Mouse (Mus musculus) CH12.LX (cell line): ENCODE data around the gene Tmem50a. TPM values are rescaled to one million over a fixed set of nuclear protein-coding genes. Genes with fewer than 3 reads are reported as not detected.

Experiments
- DNase-seq: peaks from one replicate; pipeline ENCODE4 v3.0.0-alpha.2; 2013; ENCODE audit errors: extremely low read depth
- H3K27ac ChIP-seq: 2 replicates; pipeline ENCODE4 v1.5.1; 2012; ENCODE audit warnings: low read depth, mild to moderate bottlenecking, control low read depth, moderate library complexity; ENCODE audit not compliant: insufficient read depth
- H3K27me3 ChIP-seq: replicated peaks from 2 replicates; pipeline ENCODE3; 2012; ENCODE audit warnings: inconsistent platforms
- H3K36me3 ChIP-seq, 2 experiments: replicated peaks in 1 of 2; 2 replicates each; pipeline versions ENCODE3 to v1.6.1; 2012; ENCODE audit warnings: inconsistent platforms in 1 of 2, low read length in 1 of 2, mild to moderate bottlenecking in 1 of 2, mixed read lengths in 1 of 2, moderate library complexity in 1 of 2; ENCODE audit not compliant: control insufficient read depth in 1 of 2, insufficient read depth in 1 of 2
- H3K4me1 ChIP-seq, 2 experiments: 2 replicates each; pipeline ENCODE4 v1.6.1; 2012; ENCODE audit warnings: inconsistent platforms in 1 of 2, moderate library complexity in 1 of 2; ENCODE audit not compliant: insufficient read depth in 2 of 2, control insufficient read depth in 1 of 2
- H3K4me2 ChIP-seq: 2 replicates; pipeline ENCODE4 v1.6.1; 2012; ENCODE audit warnings: low read depth, mild to moderate bottlenecking, control low read depth; ENCODE audit not compliant: poor library complexity, insufficient read depth, severe bottlenecking
- H3K4me3 ChIP-seq, 3 experiments: fragments of 150-350 bp in 1 of 3; sonication (generic) in 1 of 3; replicated peaks in 1 of 3; 2 replicates each; pipeline versions ENCODE3 to v1.5.1; 2011 to 2012; ENCODE audit warnings: low read depth in 2 of 3, low read length in 2 of 3, mild to moderate bottlenecking in 2 of 3, moderate library complexity in 2 of 3, control low read depth in 1 of 3, improper control_type of control experiment in 1 of 3, inconsistent platforms in 1 of 3, mixed read lengths in 1 of 3; ENCODE audit not compliant: poor library complexity in 1 of 3
- H3K79me2 ChIP-seq: replicated peaks from 2 replicates; pipeline ENCODE4 v1.6.1; 2012; ENCODE audit warnings: mild to moderate bottlenecking, moderate library complexity; ENCODE audit not compliant: control insufficient read depth, poor library complexity, insufficient read depth, severe bottlenecking; ENCODE audit errors: extremely low read depth
- H3K9ac ChIP-seq: 2 replicates; pipeline ENCODE4 v1.6.1; 2012; ENCODE audit warnings: low read depth, mild to moderate bottlenecking, control low read depth, moderate library complexity; ENCODE audit not compliant: insufficient read depth
- H3K9me3 ChIP-seq: replicated peaks from 2 replicates; pipeline ENCODE3; 2012; ENCODE audit warnings: low read length, inconsistent platforms, mixed read lengths
- BHLHE40 ChIP-seq: IDR thresholded peaks from 2 replicates; pipeline ENCODE4 v1.6.1; 2011; ENCODE audit warnings: mild to moderate bottlenecking, low read depth, low read length, improper control_type of control experiment
- CTCF ChIP-seq, 2 experiments: IDR thresholded peaks in 1 of 2; conservative IDR thresholded peaks in 1 of 2; 2 replicates each; pipeline ENCODE4 v1.5.1; 2011 to 2012; ENCODE audit warnings: low read depth in 2 of 2, low read length in 2 of 2, improper control_type of control experiment in 1 of 2, inconsistent platforms in 1 of 2, mild to moderate bottlenecking in 1 of 2, moderate library complexity in 1 of 2
- E2F4 ChIP-seq: IDR thresholded peaks from 2 replicates; pipeline ENCODE4 v1.6.1; 2011; ENCODE audit warnings: low read depth, low read length, improper control_type of control experiment; ENCODE audit not compliant: insufficient replicate concordance
- EP300 ChIP-seq: IDR thresholded peaks from 2 replicates; pipeline ENCODE4 v1.6.1; 2011; ENCODE audit warnings: low read length, improper control_type of control experiment
- ETS1 ChIP-seq: conservative IDR thresholded peaks from 2 replicates; pipeline ENCODE4 v1.6.1; 2012; ENCODE audit warnings: low read depth, mild to moderate bottlenecking, inconsistent platforms, low read length, improper control_type of control experiment, moderate library complexity
- IRF4 ChIP-seq: IDR thresholded peaks from 2 replicates; pipeline ENCODE4 v1.6.1; 2014; ENCODE audit warnings: low read depth, mild to moderate bottlenecking, inconsistent platforms, low read length, improper control_type of control experiment
- KAT2A ChIP-seq: IDR thresholded peaks from 2 replicates; pipeline ENCODE4 v1.6.1; 2012; ENCODE audit warnings: low read length, improper control_type of control experiment, inconsistent platforms; ENCODE audit not compliant: insufficient replicate concordance
- MAX ChIP-seq: IDR thresholded peaks from 2 replicates; pipeline ENCODE4 v1.6.1; 2011; ENCODE audit warnings: low read length, improper control_type of control experiment
- MAZ ChIP-seq: IDR thresholded peaks from 2 replicates; pipeline ENCODE4 v1.6.1; 2012; ENCODE audit warnings: low read depth, mild to moderate bottlenecking, inconsistent platforms, low read length, improper control_type of control experiment, moderate library complexity
- MEF2A ChIP-seq: IDR thresholded peaks from 2 replicates; pipeline ENCODE4 v1.6.1; 2014; ENCODE audit warnings: low read depth, mild to moderate bottlenecking, inconsistent platforms, low read length, improper control_type of control experiment, borderline replicate concordance
- MXI1 ChIP-seq: IDR thresholded peaks from 2 replicates; pipeline ENCODE4 v1.6.1; 2011; ENCODE audit warnings: mild to moderate bottlenecking, low read depth, low read length, improper control_type of control experiment
- MYC ChIP-seq: IDR thresholded peaks from 2 replicates; pipeline ENCODE4 v1.6.1; 2011; ENCODE audit warnings: low read depth, mild to moderate bottlenecking, improper control_type of control experiment, low read length
- NELFE ChIP-seq: IDR thresholded peaks from 2 replicates; pipeline ENCODE4 v1.6.1; 2011; ENCODE audit warnings: low read depth, low read length, improper control_type of control experiment
- NRF1 ChIP-seq: IDR thresholded peaks from 2 replicates; pipeline ENCODE4 v1.6.1; 2014; ENCODE audit warnings: low read depth, mild to moderate bottlenecking, inconsistent platforms, low read length, improper control_type of control experiment, moderate library complexity
- PAX5 ChIP-seq: IDR thresholded peaks from 2 replicates; pipeline ENCODE4 v1.6.1; 2012; ENCODE audit warnings: low read length, inconsistent platforms, mixed read lengths
- POLR2AphosphoS2 ChIP-seq: IDR thresholded peaks from 2 replicates; pipeline ENCODE4 v1.6.1; 2011; ENCODE audit warnings: low read depth, low read length, improper control_type of control experiment
- RCOR1 ChIP-seq: conservative IDR thresholded peaks from 2 replicates; pipeline ENCODE4 v1.6.1; 2012; ENCODE audit warnings: low read depth, mild to moderate bottlenecking, inconsistent platforms, low read length, improper control_type of control experiment
- SIN3A ChIP-seq: IDR thresholded peaks from 2 replicates; pipeline ENCODE4 v1.6.1; 2012; ENCODE audit warnings: low read length, improper control_type of control experiment, inconsistent platforms
- SMC3 ChIP-seq: IDR thresholded peaks from 2 replicates; pipeline ENCODE4 v1.6.1; 2011; ENCODE audit warnings: low read depth, low read length, improper control_type of control experiment
- TCF12 ChIP-seq: IDR thresholded peaks from 2 replicates; pipeline ENCODE4 v1.6.1; 2014; ENCODE audit warnings: low read depth, mild to moderate bottlenecking, inconsistent platforms, low read length, improper control_type of control experiment
- UBTF ChIP-seq: IDR thresholded peaks from 2 replicates; pipeline ENCODE4 v1.6.1; 2012; ENCODE audit warnings: low read depth, mild to moderate bottlenecking, inconsistent platforms, low read length, improper control_type of control experiment, moderate library complexity
- USF1 ChIP-seq: IDR thresholded peaks from 2 replicates; pipeline ENCODE4 v1.6.1; 2014; ENCODE audit warnings: low read depth, mild to moderate bottlenecking, inconsistent platforms, low read length, improper control_type of control experiment
- USF2 ChIP-seq: conservative IDR thresholded peaks from 2 replicates; pipeline ENCODE4 v1.6.1; 2011; ENCODE audit warnings: low read depth, low read length, improper control_type of control experiment
- ZC3H11A ChIP-seq: IDR thresholded peaks from 2 replicates; pipeline ENCODE4 v1.6.1; 2012; ENCODE audit warnings: low read depth, mild to moderate bottlenecking, inconsistent platforms, low read length, improper control_type of control experiment
- ZKSCAN1 ChIP-seq: IDR thresholded peaks from 2 replicates; pipeline ENCODE4 v1.6.1; 2012; ENCODE audit warnings: low read depth, inconsistent platforms, low read length, improper control_type of control experiment, borderline replicate concordance
- ZMIZ1 ChIP-seq: IDR thresholded peaks from 2 replicates; pipeline ENCODE4 v1.6.1; 2012; ENCODE audit warnings: low read depth, mild to moderate bottlenecking, inconsistent platforms, low read length, improper control_type of control experiment
- dilution Hi-C: fragments of 300-500 bp; cut with MboI; formaldehyde crosslinking; loops from 2 replicates; pipeline ENCODE4 v1.14.3; 2020; ENCODE audit warnings: low sequenced_read_pairs; ENCODE audit not compliant: extremely low pct_unique_long_range_greater_than_20kb, extremely low pct_ligation_motif_present
- in situ Hi-C: fragments of 300-500 bp; cut with MboI; formaldehyde crosslinking; loops from 3 replicates; pipeline ENCODE4 v1.14.3; 2019; ENCODE audit warnings: low sequenced_read_pairs, low pct_ligation_motif_present, low pct_unique_long_range_greater_than_20kb, mixed read lengths
- polyA plus RNA-seq: library from polyadenylated mRNA; unstranded; fragments of >175 nt; gene quantifications from 2 replicates; pipeline ENCODE4 v1.2.1, GENCODE M21; 2012; ENCODE audit warnings: low read depth; ENCODE audit not compliant: insufficient read length
- total RNA-seq, 2 experiments: library from RNA; depleted of rRNA; stranded (reverse); fragments of 300-350 nt in 1 of 2; fragments of >200 nt in 1 of 2; gene quantifications; 2 replicates each; pipeline ENCODE4 v1.2.3; 2012 to 2014

Gene Tmem50a
- total and polyA plus RNA-seq, 3 experiments: 95.8 to 133 (median 131) TPM

DNA sequence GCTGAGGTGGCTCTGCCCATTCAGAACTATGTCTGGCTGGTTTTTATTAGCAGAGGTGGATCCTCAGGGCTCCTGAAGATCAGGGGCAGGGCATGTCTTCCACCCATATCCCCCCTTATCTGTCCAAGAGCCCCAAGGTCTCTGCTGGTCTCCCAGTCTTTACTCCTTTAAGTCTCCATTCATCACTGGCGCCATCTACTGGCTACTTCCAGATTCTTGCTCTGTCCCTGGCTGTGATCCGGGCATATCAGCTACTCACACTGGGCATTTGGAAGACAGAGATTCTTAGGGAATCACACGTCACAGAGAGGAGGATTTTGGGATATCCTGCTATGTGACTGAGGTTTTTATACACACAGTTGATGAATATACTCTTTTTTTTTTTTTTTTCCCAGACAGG lies 41.5 kb upstream of the Tmem50a start:
- Histone ChIP-seq H3K27me3 (peaks cover 44% of the 10 kb centered on the region), H3K9me3 (no peaks in the 10 kb centered on the region), H3K36me3 (no peaks in the 10 kb centered on the region), H3K4me3 (no peak overlapping the region), H3K4me2 (no peak overlapping the region), H3K27ac (no peak overlapping the region), H3K9ac (no peak overlapping the region), H3K4me1 (peaks cover 0 to 7% of the 10 kb centered on the region in 2 experiments; a peak in 3 of 4 replicates), H3K79me2 (no peaks in the 10 kb centered on the region)
- in situ Hi-C loops: no loop called here
- peak; percentile 37 for DNase-seq
- dilution Hi-C loops: no loop called here
- TF ChIP-seq CTCF (conservative IDR thresholded peaks at IDR 0.05 in 1 of 2, IDR thresholded peaks at IDR 0.05 in 1 of 2; ENCODE audit: low read depth in 2 of 2, low read length in 2 of 2) (peak; percentile 14 to 52; a peak in 2 of 4 replicates), ZMIZ1 (no peak), SMC3 (peak; percentile 34; the same call in 1 of the 2 replicates)

GRCm38 (mm10) chr4:134955845-134956244 lies 41.0 kb upstream of the Tmem50a start:
- Histone ChIP-seq H3K27me3 (peaks cover 41% of the 10 kb centered on the region), H3K4me1 (peaks cover 0 to 7% of the 10 kb centered on the region in 2 experiments; a peak in 3 of 4 replicates), H3K9me3 (no peaks in the 10 kb centered on the region), H3K9ac (no peak overlapping the region)
- peak; percentile 52 for DNase-seq
- no peak for TF ChIP-seq NELFE
- TF ChIP-seq SMC3: no peak
- TF ChIP-seq MYC: no peak
- no peak for TF ChIP-seq UBTF
- TF ChIP-seq MXI1: no peak
- TF ChIP-seq ZC3H11A: no peak
- no peak for TF ChIP-seq ZKSCAN1
- TF ChIP-seq E2F4: no peak
- no peak for TF ChIP-seq EP300
- TF ChIP-seq NRF1: no peak
- TF ChIP-seq, all 38 proteins: peak for 0
- Histone ChIP-seq H3K79me2 (no peaks in the 10 kb centered on the region), H3K36me3 (no peaks in the 10 kb centered on the region), H3K4me2 (no peak overlapping the region), H3K27ac (no peak overlapping the region), H3K4me3 (no peak overlapping the region)
- in situ Hi-C loops: no loop called here
- dilution Hi-C loops: no loop called here

DNA sequence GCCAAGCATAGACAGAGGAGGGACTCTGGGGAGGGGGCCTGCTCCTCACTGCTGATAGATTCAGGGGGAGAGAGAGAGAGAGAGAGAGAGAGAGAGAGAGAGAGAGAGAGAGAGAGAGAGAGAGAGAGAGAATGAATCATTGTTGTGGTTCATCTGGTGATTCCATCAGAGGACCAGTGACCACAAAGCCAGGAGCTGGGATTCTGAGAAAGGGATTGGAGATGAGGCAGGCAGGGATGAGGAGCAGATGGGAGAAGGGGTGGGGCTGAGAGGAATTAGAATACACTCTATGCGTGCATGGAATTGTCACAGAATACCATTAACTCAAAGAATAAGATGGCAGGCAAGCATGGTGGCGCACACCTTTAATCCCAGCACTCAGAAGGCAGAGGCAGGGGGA lies 40.4 kb upstream of the Tmem50a start:
- no peak overlapping the region for H3K4me2 ChIP-seq
- TF ChIP-seq POLR2AphosphoS2: no peak
- no peak for TF ChIP-seq RCOR1
- no peak for TF ChIP-seq MYC
- TF ChIP-seq MAX: no peak
- TF ChIP-seq TCF12: no peak
- TF ChIP-seq MAZ: no peak
- TF ChIP-seq ZMIZ1: no peak
- TF ChIP-seq ETS1: no peak
- no peak for TF ChIP-seq PAX5
- no peak for TF ChIP-seq SIN3A
- no peak for TF ChIP-seq USF1
- TF ChIP-seq KAT2A: no peak
- TF ChIP-seq NELFE: no peak
- TF ChIP-seq USF2: no peak
- no peak for TF ChIP-seq ZKSCAN1
- no peak for TF ChIP-seq MXI1
- no peak for TF ChIP-seq MEF2A
- TF ChIP-seq BHLHE40: no peak
- no peak for TF ChIP-seq IRF4
- H3K9me3 ChIP-seq: no peaks in the 10 kb centered on the region
- dilution Hi-C loops (no loop called here), in situ Hi-C loops (no loop called here)
- no peak for DNase-seq
- H3K4me3 ChIP-seq: no peak overlapping the region
- no peaks in the 10 kb centered on the region for H3K36me3 ChIP-seq
- H3K9ac ChIP-seq: no peak overlapping the region
- no peak overlapping the region for H3K27ac ChIP-seq
- H3K4me1 ChIP-seq: peaks cover 0 to 7% of the 10 kb centered on the region in 2 experiments; a peak in 3 of 4 replicates
- H3K79me2 ChIP-seq: no peaks in the 10 kb centered on the region
- peaks cover 38% of the 10 kb centered on the region for H3K27me3 ChIP-seq
